17 mouse cellular contexts compared by ENCODE assay signal in the genomic region with DNA sequence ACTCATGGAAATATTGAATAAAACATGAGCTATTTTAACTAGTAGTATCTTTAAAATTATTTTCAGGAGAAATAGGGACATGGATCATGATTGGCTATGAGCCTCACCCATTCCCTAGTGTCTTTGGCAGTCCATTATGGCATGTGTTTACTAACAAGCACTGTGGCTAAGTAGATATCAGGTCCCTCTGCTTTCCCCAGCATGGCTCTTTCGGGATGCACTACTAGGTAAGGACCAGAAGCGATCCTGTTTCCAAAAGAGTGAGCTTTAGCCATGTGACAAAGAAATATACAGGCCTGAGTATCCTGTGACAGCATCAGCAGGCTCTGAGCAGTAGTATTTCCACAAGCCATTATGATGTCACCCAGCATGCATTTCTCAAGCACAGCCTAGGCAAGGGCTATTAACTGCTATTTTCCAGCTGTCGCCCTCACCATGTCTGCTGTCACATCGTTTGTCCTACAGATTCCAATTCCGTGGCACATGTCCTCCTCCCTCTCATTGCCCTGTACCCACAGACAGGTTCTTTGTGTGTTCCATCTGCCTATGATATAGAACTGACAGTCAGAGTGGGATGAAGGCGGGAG.
DNase-seq lines count a peak whose midpoint lies in the region; ATAC-seq lines count a peak whose summit lies in the region.
"Had no signal": no experiment of that assay in that cellular context is flagged by ENCODE, and none has a peak within 500 bp of the region (broad histone marks: within the 10 kb centered on the region; RNA-seq: fewer than 3 reads in every experiment).

No protein-coding gene starts in this region.

- no peak overlapping the region for H3K4me3 ChIP-seq in hindbrain, embryonic 12.5 days
- no peak overlapping the region for H3K4me3 ChIP-seq in hindbrain, embryonic 10.5 days
- no peak overlapping the region for H3K4me3 ChIP-seq in midbrain, embryonic 11.5 days (ENCODE audit: low read depth, low read length)
- H3K4me3 ChIP-seq in midbrain, embryonic 14.5 days (replicated peaks; ENCODE audit: low read depth, low read length), result no peak overlapping the region
- H3K4me3 ChIP-seq: limb, embryonic 10.5 days; liver, embryonic 12.5 days; myocyte had no signal

- 68% methylated on average over 6 of the region's 6 CpGs for WGBS in hindbrain, embryonic 12.5 days
- WGBS in hindbrain, embryonic 10.5 days, result 84% methylated on average over 6 of the region's 6 CpGs
- WGBS in midbrain, embryonic 11.5 days, result 88% methylated on average over 6 of the region's 6 CpGs
- 74% methylated on average over 6 of the region's 6 CpGs for WGBS in midbrain, embryonic 14.5 days

- H3K4me2 ChIP-seq in hindbrain, embryonic 12.5 days (replicated peaks), result no peak overlapping the region
- H3K4me2 ChIP-seq in midbrain, embryonic 11.5 days, result no peak overlapping the region
- H3K4me2 ChIP-seq in midbrain, embryonic 14.5 days (ENCODE audit: low read length), result no peak overlapping the region
- H3K4me2 ChIP-seq: liver, embryonic 12.5 days had no signal

- H3K27me3 ChIP-seq in hindbrain, embryonic 12.5 days, result no peaks in the 10 kb centered on the region
- H3K27me3 ChIP-seq in hindbrain, embryonic 10.5 days (ENCODE audit: insufficient read depth, poor library complexity, severe bottlenecking), result no peaks in the 10 kb centered on the region
- no peaks in the 10 kb centered on the region for H3K27me3 ChIP-seq in midbrain, embryonic 11.5 days (ENCODE audit: control insufficient read depth, insufficient read depth, low read length)
- H3K27me3 ChIP-seq in midbrain, embryonic 14.5 days (ENCODE audit: control insufficient read depth, insufficient read depth, low read length), result no peaks in the 10 kb centered on the region
- H3K27me3 ChIP-seq: liver, embryonic 12.5 days had no signal

- H3K36me3 ChIP-seq in hindbrain, embryonic 12.5 days, result no peaks in the 10 kb centered on the region
- H3K36me3 ChIP-seq in hindbrain, embryonic 10.5 days, result no peaks in the 10 kb centered on the region
- H3K36me3 ChIP-seq in midbrain, embryonic 11.5 days (ENCODE audit: control insufficient read depth, insufficient read depth, low read length), result no peaks in the 10 kb centered on the region
- H3K36me3 ChIP-seq in midbrain, embryonic 14.5 days (ENCODE audit: control insufficient read depth, insufficient read depth, low read length), result no peaks in the 10 kb centered on the region
- H3K36me3 ChIP-seq: limb, embryonic 10.5 days; liver, embryonic 12.5 days had no signal

- ATAC-seq in hindbrain, embryonic 12.5 days (ENCODE audit: low FRiP score), result peak; percentile 40; the same call in 1 of the 2 replicates
- 0 out of 2 replicates have a peak, but pooled peaks have one; percentile 33 for ATAC-seq in midbrain, embryonic 11.5 days (ENCODE audit: low FRiP score)
- no peak for ATAC-seq in midbrain, embryonic 14.5 days (ENCODE audit: low FRiP score, low TSS enrichment)
- ATAC-seq: CD4-positive, CD25-positive, alpha-beta regulatory T cell, adult 4 months; liver, embryonic 12.5 days had no signal

- intact Hi-C loops in left cerebral cortex, postnatal 4 days (cut with DNase I), result no loop called here

- DNase-seq in hindbrain, embryonic 10.5 days (ENCODE audit: low spot score), result no peak
- DNase-seq in midbrain, embryonic 11.5 days (ENCODE audit: low spot score, missing footprints), result no peak
- no peak for DNase-seq in midbrain, embryonic 14.5 days
- peak; percentile 19 for DNase-seq in lung, postnatal 10 days
- DNase-seq in left cerebral cortex, adult 11 months (ENCODE audit: low spot score), result no peak
- no peak for DNase-seq in left cerebral cortex, postnatal 4 days
- DNase-seq: adrenal gland, adult 8-10 months; cerebellum, adult 8-10 months; heart, adult 18-20 months; kidney, postnatal 36 days; right cerebral cortex, adult 18-20 months; thymus, adult 2 months had no signal

- no peak overlapping the region for H3K9ac ChIP-seq in hindbrain, embryonic 12.5 days
- H3K9ac ChIP-seq in midbrain, embryonic 11.5 days (ENCODE audit: low read length), result no peak overlapping the region
- H3K9ac ChIP-seq in midbrain, embryonic 14.5 days (replicated peaks; ENCODE audit: low read length), result no peak overlapping the region
- H3K9ac ChIP-seq: liver, embryonic 12.5 days had no signal

- H3K4me1 ChIP-seq in hindbrain, embryonic 12.5 days, result no peaks in the 10 kb centered on the region
- no peaks in the 10 kb centered on the region for H3K4me1 ChIP-seq in hindbrain, embryonic 10.5 days (replicated peaks)
- no peaks in the 10 kb centered on the region for H3K4me1 ChIP-seq in midbrain, embryonic 11.5 days (ENCODE audit: control insufficient read depth, insufficient read depth, low read length)
- H3K4me1 ChIP-seq in midbrain, embryonic 14.5 days (ENCODE audit: control insufficient read depth, insufficient read depth, low read length), result no peaks in the 10 kb centered on the region
- H3K4me1 ChIP-seq: liver, embryonic 12.5 days had no signal

- no peaks in the 10 kb centered on the region for H3K9me3 ChIP-seq in hindbrain, embryonic 12.5 days (replicated peaks)
- no peaks in the 10 kb centered on the region for H3K9me3 ChIP-seq in hindbrain, embryonic 10.5 days
- H3K9me3 ChIP-seq in midbrain, embryonic 11.5 days (ENCODE audit: control insufficient read depth, low read length), result no peaks in the 10 kb centered on the region
- no peaks in the 10 kb centered on the region for H3K9me3 ChIP-seq in midbrain, embryonic 14.5 days (ENCODE audit: control insufficient read depth, low read length)
- H3K9me3 ChIP-seq: limb, embryonic 10.5 days; liver, embryonic 12.5 days had no signal

- H3K27ac ChIP-seq in hindbrain, embryonic 12.5 days, result no peak overlapping the region
- H3K27ac ChIP-seq in hindbrain, embryonic 10.5 days, result no peak overlapping the region
- no peak overlapping the region for H3K27ac ChIP-seq in midbrain, embryonic 11.5 days (ENCODE audit: low read depth, low read length)
- H3K27ac ChIP-seq in midbrain, embryonic 14.5 days (replicated peaks; ENCODE audit: low read depth, low read length), result no peak overlapping the region
- H3K27ac ChIP-seq: limb, embryonic 10.5 days; liver, embryonic 12.5 days had no signal
